Mouse (Mus musculus): ENCODE data around the gene Sdc4.

DNA sequence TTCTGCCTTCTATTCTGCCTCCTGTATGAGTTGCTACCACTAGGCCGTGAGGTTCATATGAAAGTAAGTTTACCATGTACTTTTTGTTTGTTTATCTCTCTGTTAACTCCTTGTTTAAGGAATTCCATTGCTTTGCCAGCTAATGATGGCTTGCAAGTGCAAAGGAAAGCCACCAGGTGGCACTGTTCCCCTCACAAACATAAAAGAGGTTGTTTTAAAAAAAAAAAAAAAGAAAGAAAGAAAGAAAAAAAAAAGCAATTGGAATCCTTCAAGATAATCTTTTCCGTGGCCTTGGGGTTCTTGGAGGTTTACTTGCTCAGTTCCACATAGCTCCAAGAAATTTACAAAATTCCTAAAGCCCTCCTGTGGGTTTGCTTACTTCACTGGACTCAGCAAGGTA lies 26.5 kb downstream of the Sdc4 start:
- TF ChIP-seq GATA1 (IDR thresholded peaks at IDR 0.05; ENCODE audit: low read length) (no peak), TAL1 (IDR thresholded peaks at IDR 0.05; ENCODE audit: low read length) (no peak)
